Mouse (Mus musculus) megakaryocyte, embryonic 14.5 days (primary cell): ENCODE measurements around the gene Mindy1.

Source experiments
- FLI1 ChIP-seq: IDR thresholded peaks from 2 replicates; pipeline ENCODE4 v1.6.1; 2012; ENCODE audit warnings: low read length, inconsistent platforms, mixed read lengths
- GATA1 ChIP-seq: IDR thresholded peaks from 3 replicates; pipeline ENCODE4 v1.6.1; 2012; ENCODE audit warnings: mixed read lengths, low read length, inconsistent platforms, borderline replicate concordance

- TF ChIP-seq GATA1 = no peak
- TF ChIP-seq FLI1 = no peak
Measured at GRCm38 (mm10) chr3:95289419-95289818, 8.3 kb downstream of the Mindy1 start.
